Mouse (Mus musculus) kidney, adult 2 months (tissue): ENCODE results near the gene Dyx1c1. TPM values are rescaled to one million over a fixed set of nuclear protein-coding genes. Genes with fewer than 3 reads are reported as not detected.

Experiments
- DNase-seq: peaks from one replicate; pipeline ENCODE4 v3.0.0; 2021
- H3K27ac ChIP-seq: fragments of 200-500 bp; 2 replicates; pipeline ENCODE4 v1.5.1; 2012; ENCODE audit warnings: low read depth, low read length, control low read depth, inconsistent platforms; ENCODE audit not compliant: insufficient read depth
- H3K27me3 ChIP-seq: fragments of 200-500 bp; replicated peaks from 2 replicates; pipeline ENCODE4 v1.6.1; 2012; ENCODE audit warnings: mild to moderate bottlenecking, moderate library complexity, low read length, inconsistent platforms; ENCODE audit not compliant: control insufficient read depth, insufficient read depth
- H3K36me3 ChIP-seq: fragments of 200-500 bp; 2 replicates; pipeline ENCODE4 v1.6.1; 2012; ENCODE audit warnings: mild to moderate bottlenecking, moderate library complexity, low read length, inconsistent platforms; ENCODE audit not compliant: control insufficient read depth, insufficient read depth
- H3K4me1 ChIP-seq: fragments of 200-500 bp; 2 replicates; pipeline ENCODE4 v1.6.1; 2011; ENCODE audit warnings: low read length; ENCODE audit not compliant: control insufficient read depth, insufficient read depth
- H3K4me3 ChIP-seq: fragments of 200-500 bp; 2 replicates; pipeline ENCODE4 v1.5.1; 2011; ENCODE audit warnings: mild to moderate bottlenecking, low read depth, low read length, control low read depth; ENCODE audit not compliant: insufficient read depth
- CTCF ChIP-seq: fragments of 200-500 bp; conservative IDR thresholded peaks from 2 replicates; pipeline ENCODE4 v1.5.1; 2011; ENCODE audit warnings: low read depth, mild to moderate bottlenecking, control low read depth, low read length, moderate library complexity, mixed read lengths; ENCODE audit not compliant: insufficient read depth, insufficient read length
- POLR2A ChIP-seq: fragments of 200-500 bp; IDR thresholded peaks from one replicate; pipeline ENCODE4 v1.6.1; 2011; ENCODE audit warnings: low read depth, low read length, control low read depth
- WGBS: fragments of 180-500 bp; shearing (Covaris S2); methylation state at CpG from one replicate; pipeline ENCODE4 v1.1.7; 2018; 5-methylcytosine and 5-hydroxymethylcytosine counted together
- polyA plus RNA-seq: library from polyadenylated mRNA; depleted of rRNA; stranded (reverse); fragments of >200 nt; gene quantifications from 2 replicates; pipeline ENCODE4 v1.2.3, GENCODE M21; 2012

Gene Dyx1c1
- polyA plus RNA-seq, 1 experiment = 1.1 TPM

- no peak for DNase-seq
- Histone ChIP-seq H3K4me3 (no peak overlapping the region), H3K27me3 (no peaks in the 10 kb centered on the region), H3K27ac (peak overlapping the region; percentile 1; the same call in 1 of the 2 replicates), H3K4me1 (no peaks in the 10 kb centered on the region), H3K36me3 (no peaks in the 10 kb centered on the region)
- no peak for TF ChIP-seq POLR2A
- TF ChIP-seq CTCF = no peak
- WGBS = 92% methylated on average over 5 of the region's 5 CpGs
Observed at GRCm38 (mm10) chr9:72974734-72975133, 16.1 kb downstream of the Dyx1c1 start.

- H3K27ac ChIP-seq = peak overlapping the region; percentile 38; the same call in 1 of the 2 replicates
- no peak overlapping the region for H3K4me3 ChIP-seq
- TF ChIP-seq CTCF = no peak
- no peaks in the 10 kb centered on the region for H3K36me3 ChIP-seq
- no peaks in the 10 kb centered on the region for H3K4me1 ChIP-seq
- 89% methylated on average over 1 of the region's 1 CpGs for WGBS
- DNase-seq = peak; percentile 36
- H3K27me3 ChIP-seq = no peaks in the 10 kb centered on the region
Observed at GRCm38 (mm10) chr9:72975242-72975641, 16.7 kb downstream of the Dyx1c1 start.

DNA sequence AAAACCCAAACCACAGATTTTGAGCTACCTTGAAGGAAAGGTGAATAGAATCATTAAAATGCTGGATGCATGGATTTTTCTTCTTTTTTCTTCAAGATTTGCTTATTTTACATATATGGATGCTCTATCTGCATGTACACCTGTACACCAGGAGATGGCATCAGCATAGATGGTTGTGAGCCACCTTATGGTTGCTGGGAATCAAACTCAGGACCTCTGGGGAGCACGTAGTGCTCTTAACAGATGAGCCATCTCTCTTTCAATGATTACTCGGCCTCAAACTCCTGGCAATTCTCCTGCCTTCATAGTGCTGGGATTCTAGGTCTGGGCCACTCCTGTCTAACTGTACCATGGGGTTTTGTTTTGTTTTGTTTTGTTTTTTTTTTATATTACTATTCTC is 24.5 kb downstream of the Dyx1c1 start:
- H3K4me1 ChIP-seq = peaks cover 6% of the 10 kb centered on the region; the same call in 1 of the 2 replicates
- WGBS = 66% methylated on average over 2 of the region's 2 CpGs
- TF ChIP-seq CTCF (no peak), POLR2A (no peak)
- no peak for DNase-seq
- no peak overlapping the region for H3K4me3 ChIP-seq
- no peak overlapping the region for H3K27ac ChIP-seq
- H3K27me3 ChIP-seq = no peaks in the 10 kb centered on the region
- H3K36me3 ChIP-seq = no peaks in the 10 kb centered on the region

DNA sequence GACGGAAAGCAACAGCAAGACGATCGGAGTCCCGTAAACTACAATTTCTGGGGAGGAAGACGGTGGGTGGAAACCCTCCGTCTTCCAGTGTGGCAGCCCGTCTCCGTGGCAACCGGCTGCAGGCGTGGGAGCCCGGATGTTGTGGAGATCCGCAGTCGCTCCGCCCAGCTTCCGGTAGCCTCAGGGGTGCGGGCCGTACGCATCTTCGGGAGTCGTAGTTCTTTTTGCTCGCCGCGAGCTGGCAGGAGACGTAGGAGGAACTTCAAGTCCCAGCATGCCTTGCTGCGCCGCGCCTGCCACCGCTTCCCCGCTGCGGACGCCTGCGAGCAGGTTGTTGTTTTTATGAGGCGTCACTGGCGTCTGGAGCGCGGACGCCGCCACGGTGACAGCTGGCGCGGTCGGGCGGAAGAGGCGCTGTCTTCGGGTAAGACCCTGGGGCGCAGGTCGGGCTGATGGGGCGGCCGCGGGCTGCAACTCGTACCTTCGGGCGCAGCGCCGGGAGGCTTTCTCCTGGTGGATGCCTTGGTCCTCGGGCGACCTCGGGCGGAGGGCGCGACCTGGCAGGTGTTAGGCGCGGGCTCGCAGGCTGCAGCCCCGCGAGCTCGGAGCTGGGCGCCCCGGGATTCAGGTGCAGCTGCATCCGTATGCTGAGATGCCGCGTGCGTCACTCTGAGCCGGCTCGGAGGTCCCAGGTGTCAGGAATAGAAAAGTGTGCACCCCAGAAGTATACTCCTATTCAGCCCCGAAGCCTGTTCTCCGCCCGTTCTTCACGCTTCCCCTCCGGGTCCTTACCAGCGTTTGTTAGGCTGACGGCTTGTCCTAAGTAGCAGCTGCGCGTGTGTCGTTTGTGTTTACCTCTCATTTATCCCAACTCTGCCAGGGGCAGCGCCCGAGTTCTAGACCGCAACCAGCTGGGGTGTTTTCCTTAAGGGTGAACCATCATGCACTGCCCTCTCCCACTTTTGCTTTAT is 26.9 kb downstream of the Dyx1c1 start, which contains the start of the genes Ccpg1os and Ccpg1:
Ccpg1os (minus strand) TSS at position 133 of the 971 bp plus-strand sequence.
Ccpg1 (plus strand) TSS at position 180 of the 971 bp plus-strand sequence.
- Histone ChIP-seq H3K36me3 (no peaks in the 10 kb centered on the region), H3K27me3 (no peaks in the 10 kb centered on the region), H3K4me1 (peaks cover 16% of the 10 kb centered on the region; the same call in 1 of the 2 replicates), H3K4me3 (peak within 1 kb of the TSS; percentile 81), H3K27ac (peak within 1 kb of the TSS; percentile 70; the same call in 1 of the 2 replicates)
- TF ChIP-seq POLR2A = no peak
- TF ChIP-seq CTCF = no peak
- DNase-seq = peak; percentile 99
- WGBS = under 1% methylated on average over 88 of the region's 88 CpGs

DNA sequence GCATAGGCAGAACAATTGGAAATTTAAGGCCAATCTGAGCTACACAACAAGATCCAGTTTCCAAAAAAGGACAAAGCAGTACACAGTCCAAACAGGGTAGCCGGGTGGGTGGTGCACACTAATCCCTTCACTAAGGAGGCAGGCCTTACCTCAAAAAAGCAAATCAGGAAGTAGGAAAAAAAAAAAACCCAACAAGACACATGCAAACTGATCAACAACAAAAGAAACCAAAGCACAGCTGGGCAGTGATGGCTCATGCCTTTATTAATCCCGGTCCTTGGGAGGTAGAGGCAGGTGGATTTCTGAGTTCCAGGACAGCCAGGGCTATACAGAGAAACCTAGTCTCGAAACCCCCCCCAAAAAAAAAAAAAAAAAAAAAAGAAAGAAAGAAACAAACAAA is 29.1 kb downstream of the Dyx1c1 start:
- Histone ChIP-seq H3K36me3 (no peaks in the 10 kb centered on the region), H3K27ac (no peak overlapping the region), H3K27me3 (no peaks in the 10 kb centered on the region), H3K4me3 (no peak overlapping the region), H3K4me1 (peaks cover 21% of the 10 kb centered on the region; the same call in 1 of the 2 replicates)
- TF ChIP-seq CTCF = no peak
- no peak for DNase-seq
- WGBS = 76% methylated on average over 3 of the region's 3 CpGs

- WGBS = 46% methylated on average over 5 of the region's 5 CpGs
- no peak for TF ChIP-seq CTCF
- TF ChIP-seq POLR2A = no peak
- no peaks in the 10 kb centered on the region for H3K27me3 ChIP-seq
- peaks cover 21% of the 10 kb centered on the region; the same call in 1 of the 2 replicates for H3K4me1 ChIP-seq
- peak; percentile 67 for DNase-seq
- no peak overlapping the region for H3K27ac ChIP-seq
- H3K4me3 ChIP-seq = no peak overlapping the region
- H3K36me3 ChIP-seq = no peaks in the 10 kb centered on the region
Observed at GRCm38 (mm10) chr9:72988706-72989105, 30.1 kb downstream of the Dyx1c1 start.

- no peaks in the 10 kb centered on the region for H3K27me3 ChIP-seq
- TF ChIP-seq CTCF (no peak), POLR2A (no peak)
- no peak for DNase-seq
- no peak overlapping the region for H3K27ac ChIP-seq
- H3K4me3 ChIP-seq = no peak overlapping the region
- no peaks in the 10 kb centered on the region for H3K36me3 ChIP-seq
- 95% methylated on average over 2 of the region's 2 CpGs for WGBS
- H3K4me1 ChIP-seq = peaks cover 21% of the 10 kb centered on the region; the same call in 1 of the 2 replicates
Observed at GRCm38 (mm10) chr9:72991420-72991819, 32.8 kb downstream of the Dyx1c1 start.
